Mouse (Mus musculus) midbrain, postnatal 0 days (tissue): ENCODE results near the gene Ccr6. TPM values are rescaled to one million over a fixed set of nuclear protein-coding genes. Genes with fewer than 3 reads are reported as not detected.

ENCODE experiments used
- ATAC-seq: fragments of 200-750 bp; cut with Nextera tagmentation; 2 replicates; pipeline ENCODE4 v1.8.0; 2017; ENCODE audit warnings: moderate number of reproducible peaks, mild to moderate bottlenecking, moderate TSS enrichment, moderate library complexity; ENCODE audit not compliant: low FRiP score
- DNase-seq: peaks from one replicate; pipeline ENCODE4 v3.0.0-alpha.2; 2015; ENCODE audit warnings: low spot score
- H3K27ac ChIP-seq: fragments of 300-500 bp; sonication (generic); 2 replicates; pipeline ENCODE4 v1.5.1; 2014; ENCODE audit warnings: low read depth, mild to moderate bottlenecking, low read length, mixed read lengths
- H3K27me3 ChIP-seq: fragments of 300-500 bp; sonication (generic); 2 replicates; pipeline ENCODE4 v1.6.1; 2014; ENCODE audit warnings: low read length, control low read depth, mixed read lengths; ENCODE audit not compliant: insufficient read depth
- H3K36me3 ChIP-seq: fragments of 300-500 bp; sonication (generic); 2 replicates; pipeline ENCODE4 v1.6.1; 2014; ENCODE audit warnings: low read length, control low read depth, mixed read lengths; ENCODE audit not compliant: insufficient read depth
- H3K4me1 ChIP-seq: fragments of 300-500 bp; sonication (generic); 2 replicates; pipeline ENCODE4 v1.6.1; 2014; ENCODE audit warnings: mild to moderate bottlenecking, control low read depth, antibody characterized with exemption, low read length, mixed read lengths; ENCODE audit not compliant: insufficient read depth
- H3K4me2 ChIP-seq: fragments of 300-500 bp; sonication (generic); 2 replicates; pipeline ENCODE4 v1.6.1; 2014; ENCODE audit warnings: low read depth, mild to moderate bottlenecking, low read length, mixed read lengths; ENCODE audit not compliant: poor library complexity, severe bottlenecking
- H3K4me3 ChIP-seq: fragments of 300-500 bp; sonication (generic); 2 replicates; pipeline ENCODE4 v1.5.1; 2014; ENCODE audit warnings: low read depth, mild to moderate bottlenecking, low read length, moderate library complexity
- H3K9ac ChIP-seq: fragments of 300-500 bp; sonication (generic); replicated peaks from 2 replicates; pipeline ENCODE4 v1.6.1; 2014; ENCODE audit warnings: mild to moderate bottlenecking, low read length, moderate library complexity, mixed read lengths; ENCODE audit not compliant: poor library complexity, severe bottlenecking
- H3K9me3 ChIP-seq: fragments of 300-500 bp; sonication (generic); 2 replicates; pipeline ENCODE4 v1.6.1; 2016; ENCODE audit warnings: low read length, control low read depth
- CTCF ChIP-seq: IDR thresholded peaks from 2 replicates; pipeline ENCODE4 v1.5.1; 2016; ENCODE audit warnings: antibody characterized with exemption, mild to moderate bottlenecking
- WGBS: fragments of 180-500 bp; shearing (Covaris S2); extraction: QIAGEN DNeasy Blood & Tissue Kit; methylation state at CpG from one replicate; pipeline ENCODE4 v1.1.7; 2014; 5-methylcytosine and 5-hydroxymethylcytosine counted together
- polyA plus RNA-seq: library from polyadenylated mRNA; unstranded; fragments of >200 nt; fragmentation: Nextera tagmentation; extraction: Ambion mirVana; gene quantifications from 2 replicates; pipeline ENCODE4 v1.2.1, GENCODE M21; 2015
- total RNA-seq: library from RNA; depleted of rRNA; stranded (reverse); fragments of >200 nt; gene quantifications from 2 replicates; pipeline ENCODE4 v1.2.3, GENCODE M21; 2014

The Ccr6 gene
- total and polyA plus RNA-seq, 2 experiments from 2014 or later = not detected

DNA sequence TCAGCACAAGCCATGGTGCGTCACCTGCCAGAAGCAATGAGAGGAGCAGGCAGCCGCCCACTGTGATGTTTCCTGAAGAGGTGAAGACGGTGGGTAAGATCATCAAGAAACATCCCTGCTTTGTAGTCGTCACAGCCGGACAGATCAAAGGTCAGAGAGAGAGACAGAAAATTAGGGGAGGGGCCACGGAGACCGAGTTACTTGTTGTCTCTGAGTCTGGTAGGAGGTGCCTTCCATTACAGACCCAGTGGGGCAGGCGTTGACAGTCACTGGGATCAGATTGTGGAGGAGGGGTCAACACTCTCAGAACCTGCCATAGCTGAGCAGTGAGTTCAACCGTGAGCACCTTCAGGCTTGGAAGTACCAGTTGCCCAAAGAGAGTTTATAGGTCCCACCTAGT is 7.2 kb upstream of the Ccr6 start:
- DNase-seq (no peak), ATAC-seq (no peak)
- Histone ChIP-seq H3K4me1 (no peaks in the 10 kb centered on the region), H3K4me3 (no peak overlapping the region), H3K9ac (no peak overlapping the region), H3K4me2 (no peak overlapping the region), H3K36me3 (no peaks in the 10 kb centered on the region), H3K27ac (no peak overlapping the region), H3K9me3 (no peaks in the 10 kb centered on the region), H3K27me3 (no peaks in the 10 kb centered on the region)
- TF ChIP-seq CTCF = no peak
- 42% methylated on average over 9 of the region's 9 CpGs for WGBS

- 96% methylated on average over 3 of the region's 3 CpGs for WGBS
- no peak overlapping the region for H3K4me2 ChIP-seq
- H3K27me3 ChIP-seq = no peaks in the 10 kb centered on the region
- H3K4me1 ChIP-seq = no peaks in the 10 kb centered on the region
- DNase-seq (no peak), ATAC-seq (no peak)
- H3K9ac ChIP-seq = no peak overlapping the region
- no peak overlapping the region for H3K4me3 ChIP-seq
- H3K36me3 ChIP-seq = no peaks in the 10 kb centered on the region
- no peaks in the 10 kb centered on the region for H3K9me3 ChIP-seq
- no peak overlapping the region for H3K27ac ChIP-seq
- TF ChIP-seq CTCF = no peak
These were observed 6.2 kb upstream of the Ccr6 start for GRCm38 (mm10) chr17:8229607-8230006.

DNA sequence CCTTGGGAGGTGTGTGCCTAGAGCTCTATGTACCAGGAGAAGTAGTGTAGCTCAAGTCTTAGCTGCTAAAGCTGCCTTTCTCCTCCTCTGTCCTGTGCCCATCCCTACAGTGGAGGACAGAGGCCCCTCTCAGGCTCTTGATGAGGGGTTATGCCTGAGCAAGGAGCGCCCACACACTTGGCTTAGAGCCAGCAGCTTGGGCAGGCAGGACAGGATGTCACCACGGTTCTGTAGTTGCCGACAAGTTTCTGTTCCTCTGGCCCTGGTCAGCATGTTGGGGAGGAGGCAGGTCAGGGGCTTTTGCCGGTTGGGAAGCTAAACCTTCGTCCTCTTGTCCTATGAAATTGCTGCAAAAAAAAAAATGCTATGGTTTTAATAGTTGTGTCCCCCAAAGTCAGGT is 3.8 kb upstream of the Ccr6 start:
- DNase-seq = peak; percentile 16

DNA sequence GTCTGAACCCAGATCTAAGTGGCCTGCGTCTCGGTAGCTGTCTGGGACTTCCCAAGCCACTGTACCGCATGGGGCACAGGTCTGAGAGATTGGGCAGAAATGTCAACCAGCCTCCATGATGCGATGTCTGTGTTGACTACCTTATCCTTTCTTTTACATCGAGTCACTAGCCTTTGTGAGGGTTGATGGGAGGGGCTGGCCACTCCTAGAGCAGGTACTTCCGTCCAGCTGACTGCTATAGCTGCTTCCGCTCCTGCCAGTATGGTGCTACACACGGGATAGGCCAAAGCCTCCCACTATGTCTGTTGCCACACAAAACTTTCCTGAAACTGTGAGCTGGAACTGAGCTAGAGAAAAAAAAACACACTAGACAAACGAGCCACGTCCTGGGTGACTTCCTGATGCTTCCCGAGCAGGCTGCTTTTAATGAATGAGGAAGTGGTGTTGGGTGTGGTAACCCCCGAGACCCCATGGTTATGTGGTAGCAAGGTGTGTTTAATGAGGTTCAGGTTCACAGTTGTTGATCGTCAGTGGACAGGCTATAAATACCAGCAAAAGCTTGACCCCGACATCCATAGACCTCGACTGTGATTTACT is 2.1 kb upstream of the Ccr6 start:
- Histone ChIP-seq H3K27ac (no peak overlapping the region), H3K9me3 (no peaks in the 10 kb centered on the region), H3K9ac (no peak overlapping the region), H3K4me2 (no peak overlapping the region), H3K4me3 (no peak overlapping the region), H3K36me3 (no peaks in the 10 kb centered on the region), H3K27me3 (no peaks in the 10 kb centered on the region), H3K4me1 (no peaks in the 10 kb centered on the region)
- no peak for DNase-seq
- no peak for ATAC-seq
- WGBS = 82% methylated on average over 15 of the region's 15 CpGs
- TF ChIP-seq CTCF = no peak

More for the DNA sequence above, 3.8 kb upstream of the Ccr6 start:
- Histone ChIP-seq H3K4me2 (no peak overlapping the region), H3K36me3 (no peaks in the 10 kb centered on the region), H3K9me3 (no peaks in the 10 kb centered on the region), H3K27me3 (no peaks in the 10 kb centered on the region), H3K4me3 (no peak overlapping the region), H3K9ac (no peak overlapping the region), H3K27ac (no peak overlapping the region), H3K4me1 (no peaks in the 10 kb centered on the region)
- WGBS = 62% methylated on average over 5 of the region's 5 CpGs
- no peak for ATAC-seq
- TF ChIP-seq CTCF = no peak

- DNase-seq = no peak
- Histone ChIP-seq H3K9me3 (no peaks in the 10 kb centered on the region), H3K36me3 (no peaks in the 10 kb centered on the region), H3K4me1 (no peaks in the 10 kb centered on the region), H3K27me3 (no peaks in the 10 kb centered on the region), H3K4me3 (no peak overlapping the region), H3K4me2 (no peak overlapping the region), H3K27ac (no peak overlapping the region), H3K9ac (no peak overlapping the region)
- no peak for TF ChIP-seq CTCF
- WGBS = 88% methylated on average over 4 of the region's 4 CpGs
- ATAC-seq = no peak
These were observed 1.3 kb upstream of the Ccr6 start for GRCm38 (mm10) chr17:8234537-8234936.

- H3K27me3 ChIP-seq = no peaks in the 10 kb centered on the region
- TF ChIP-seq CTCF = no peak
- H3K36me3 ChIP-seq = no peaks in the 10 kb centered on the region
- 85% methylated on average over 15 of the region's 15 CpGs for WGBS
- DNase-seq (no peak), ATAC-seq (no peak)
- no peaks in the 10 kb centered on the region for H3K9me3 ChIP-seq
- no peak overlapping the region for H3K4me3 ChIP-seq
- no peak overlapping the region for H3K9ac ChIP-seq
- no peak overlapping the region for H3K4me2 ChIP-seq
- H3K27ac ChIP-seq = no peak overlapping the region
- H3K4me1 ChIP-seq = no peaks in the 10 kb centered on the region
These were observed 2.3 kb downstream of the Ccr6 start for GRCm38 (mm10) chr17:8238012-8238710.
